Mouse (Mus musculus) layer of hippocampus, adult 9-10 months (tissue): ENCODE measurements around the gene Tcf15.

Source experiments
- DNase-seq: peaks from one replicate; pipeline ENCODE4 v3.0.0; 2022; ENCODE audit warnings: low spot score

Tcf15 gene

DNA sequence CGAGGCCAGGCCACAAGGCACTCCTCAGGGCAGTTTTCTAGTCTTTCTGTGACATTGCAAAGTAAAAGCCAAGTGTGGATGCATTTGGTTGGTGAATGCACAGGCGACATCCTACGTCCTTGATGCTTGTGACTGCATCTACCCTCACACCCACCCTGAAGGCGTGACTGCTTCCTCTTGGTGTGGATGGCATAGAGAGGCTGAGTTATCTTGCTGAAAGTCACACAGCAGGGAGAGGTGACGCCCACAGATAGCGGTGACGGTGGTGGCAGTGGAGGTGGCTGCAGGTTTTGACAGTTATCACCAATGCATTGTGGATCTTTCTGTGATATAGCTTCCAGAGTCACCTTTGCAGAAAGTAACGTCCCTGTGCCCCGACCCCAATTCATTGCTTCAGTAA is 20.5 kb upstream of the Tcf15 start:
- DNase-seq: no peak

DNA sequence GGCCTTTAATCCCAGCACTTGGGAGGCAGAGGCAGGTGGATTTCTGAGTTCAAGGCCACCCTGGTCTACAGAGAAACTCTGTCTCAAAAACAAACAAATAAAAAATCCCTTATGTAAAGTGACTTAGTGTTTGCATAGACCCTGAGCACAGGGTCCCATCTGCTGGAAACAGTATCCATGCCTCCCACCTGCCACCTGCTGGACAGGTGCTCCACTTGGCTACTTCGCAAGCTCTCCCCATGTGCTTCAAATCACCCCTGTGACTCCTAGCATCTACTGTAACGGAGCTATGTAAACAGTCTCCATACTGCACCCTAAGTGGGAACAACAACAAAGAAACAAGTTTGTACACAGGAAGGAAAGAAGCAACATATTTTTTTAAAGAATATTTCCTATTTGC is 14.8 kb upstream of the Tcf15 start:
- DNase-seq: no peak

GRCm38 (mm10) chr2:152129778-152130177 is 13.6 kb upstream of the Tcf15 start:
- no peak for DNase-seq

- no peak for DNase-seq
Observed at GRCm38 (mm10) chr2:152132016-152132415, 11.3 kb upstream of the Tcf15 start.

DNA sequence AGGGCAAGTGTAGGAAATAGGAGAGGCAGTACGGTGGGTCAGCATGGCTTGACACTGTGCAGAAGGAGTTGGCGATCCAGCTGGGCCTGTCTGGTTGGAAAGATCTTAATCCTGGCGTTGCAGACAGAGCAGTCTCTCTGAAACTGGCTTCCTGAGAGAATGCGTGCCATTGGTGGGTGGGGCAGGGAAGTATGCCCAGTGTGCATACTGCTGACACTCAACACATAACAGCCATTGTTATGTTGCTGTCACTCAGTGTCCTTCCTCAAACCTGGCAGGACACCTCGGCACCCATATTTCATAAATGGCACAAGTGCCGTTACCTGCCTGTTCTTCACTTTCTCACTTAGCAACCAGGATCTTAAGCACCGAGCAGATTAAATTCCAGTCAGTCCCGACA is 10.7 kb upstream of the Tcf15 start:
- DNase-seq: no peak

DNA sequence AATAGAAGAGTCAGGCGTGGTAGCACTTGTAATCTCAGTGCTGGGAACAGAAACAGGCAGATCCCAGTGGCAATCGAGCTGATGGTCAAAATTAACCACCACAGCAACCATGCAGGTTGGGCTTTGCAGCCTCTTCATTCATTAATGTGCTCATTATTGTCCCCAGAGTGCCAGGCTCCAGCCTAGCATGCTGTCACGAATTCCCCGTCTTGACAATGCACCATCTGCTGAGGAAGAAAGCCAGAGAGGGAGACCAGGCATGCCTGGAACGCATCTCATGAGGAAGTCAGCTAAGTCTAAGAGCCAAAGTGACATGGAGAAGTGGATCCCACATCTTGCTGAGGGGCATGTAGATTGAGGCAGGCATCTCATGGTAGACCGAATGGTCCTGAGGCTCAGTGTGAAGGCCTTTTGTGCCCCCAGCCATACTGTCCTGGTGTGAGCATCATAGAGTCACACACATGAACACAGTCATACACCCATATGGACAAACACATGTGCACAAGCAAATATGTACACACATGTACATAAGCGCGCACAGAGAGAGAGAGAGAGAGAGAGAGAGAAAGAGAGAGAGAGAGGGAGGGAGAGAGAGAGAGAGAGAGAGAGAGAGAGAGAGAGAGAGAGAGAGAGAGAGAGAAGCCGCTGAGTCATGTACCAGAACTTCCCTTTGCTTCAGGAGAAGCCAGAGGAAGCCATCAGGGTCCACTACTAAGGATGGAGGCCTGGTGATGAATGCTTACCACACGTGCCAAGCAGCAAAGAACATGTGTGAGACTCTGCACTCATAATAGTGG is 4.0 kb upstream of the Tcf15 start:
- peak; percentile 18 for DNase-seq

- no peak for DNase-seq
Observed at GRCm38 (mm10) chr2:152140941-152141340, 2.4 kb upstream of the Tcf15 start.

DNA sequence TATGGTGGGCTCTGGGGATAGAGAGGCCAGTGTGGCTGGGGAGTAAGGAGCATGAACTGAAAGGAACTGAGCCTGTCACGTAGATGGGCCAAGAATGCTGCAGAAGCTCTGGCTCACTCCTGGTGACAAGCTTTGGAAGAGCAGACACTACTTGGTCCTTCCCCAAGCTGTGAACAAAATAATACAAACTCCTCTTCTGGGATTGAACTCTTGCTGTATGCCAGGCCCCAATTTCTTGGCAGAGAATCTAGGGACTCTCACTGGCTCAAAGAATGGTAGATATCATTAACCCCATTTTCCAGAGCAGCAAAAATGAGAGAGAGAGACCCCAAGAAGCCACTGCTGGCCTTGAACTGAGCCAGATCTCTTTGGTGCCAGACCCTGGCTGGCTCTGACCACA is 1.9 kb upstream of the Tcf15 start:
- no peak for DNase-seq

DNA sequence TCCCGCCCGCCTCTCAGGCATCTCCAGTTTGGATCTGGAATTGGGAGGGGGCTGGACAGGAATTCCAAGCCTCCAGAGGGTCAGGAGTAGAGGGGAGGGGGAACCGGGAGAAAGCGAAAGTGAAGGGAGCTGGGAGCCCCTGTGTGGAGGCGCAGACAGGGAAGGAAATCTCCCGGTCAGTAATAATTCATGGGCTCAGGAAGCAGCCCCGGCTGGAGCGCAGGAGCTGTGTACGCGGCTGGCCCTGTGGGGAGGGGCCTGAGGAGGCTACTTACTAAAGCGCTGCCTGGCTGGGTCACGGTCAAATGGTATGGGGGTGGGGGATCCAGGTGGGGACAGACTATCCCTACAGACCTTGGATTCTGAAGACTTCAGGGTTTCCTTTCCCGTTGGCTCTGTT is 1.3 kb upstream of the Tcf15 start:
- DNase-seq: no peak

- no peak for DNase-seq
Observed at GRCm38 (mm10) chr2:152142571-152142970, 790 bp upstream of the Tcf15 start.

GRCm38 (mm10) chr2:152144158-152144450 is 743 bp downstream of the Tcf15 start:
- no peak for DNase-seq

- DNase-seq: no peak
Observed at GRCm38 (mm10) chr2:152144501-152144900, 1.1 kb downstream of the Tcf15 start.

- no peak for DNase-seq
Observed at GRCm38 (mm10) chr2:152145711-152146110, 2.4 kb downstream of the Tcf15 start.

GRCm38 (mm10) chr2:152147079-152147478 is 3.7 kb downstream of the Tcf15 start:
- no peak for DNase-seq

GRCm38 (mm10) chr2:152148675-152149074 is 5.3 kb downstream of the Tcf15 start:
- no peak for DNase-seq

- DNase-seq: no peak
Observed at GRCm38 (mm10) chr2:152149891-152150290, 6.5 kb downstream of the Tcf15 start.

DNA sequence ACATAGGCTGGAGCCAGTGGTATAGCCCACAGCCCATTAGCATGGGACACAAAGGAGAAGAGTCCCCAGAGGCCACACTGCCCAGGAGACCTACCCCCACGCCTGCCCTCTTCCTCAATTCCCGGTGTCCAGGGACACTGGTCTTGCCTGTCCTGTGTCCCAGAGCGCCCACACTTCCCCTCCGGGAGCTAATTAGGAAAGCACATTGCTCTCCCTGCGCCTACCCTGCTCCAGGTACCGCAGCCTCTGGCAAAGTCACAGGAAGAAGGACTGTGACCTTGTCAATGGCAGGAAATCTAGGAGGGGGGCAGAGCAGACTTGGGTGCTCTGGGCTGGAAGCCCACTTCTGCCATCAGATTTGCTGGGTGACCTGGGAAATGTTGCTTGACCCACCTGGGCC is 7.0 kb downstream of the Tcf15 start:
- DNase-seq: no peak

- no peak for DNase-seq
Observed at GRCm38 (mm10) chr2:152153361-152153760, 10.0 kb downstream of the Tcf15 start.

DNA sequence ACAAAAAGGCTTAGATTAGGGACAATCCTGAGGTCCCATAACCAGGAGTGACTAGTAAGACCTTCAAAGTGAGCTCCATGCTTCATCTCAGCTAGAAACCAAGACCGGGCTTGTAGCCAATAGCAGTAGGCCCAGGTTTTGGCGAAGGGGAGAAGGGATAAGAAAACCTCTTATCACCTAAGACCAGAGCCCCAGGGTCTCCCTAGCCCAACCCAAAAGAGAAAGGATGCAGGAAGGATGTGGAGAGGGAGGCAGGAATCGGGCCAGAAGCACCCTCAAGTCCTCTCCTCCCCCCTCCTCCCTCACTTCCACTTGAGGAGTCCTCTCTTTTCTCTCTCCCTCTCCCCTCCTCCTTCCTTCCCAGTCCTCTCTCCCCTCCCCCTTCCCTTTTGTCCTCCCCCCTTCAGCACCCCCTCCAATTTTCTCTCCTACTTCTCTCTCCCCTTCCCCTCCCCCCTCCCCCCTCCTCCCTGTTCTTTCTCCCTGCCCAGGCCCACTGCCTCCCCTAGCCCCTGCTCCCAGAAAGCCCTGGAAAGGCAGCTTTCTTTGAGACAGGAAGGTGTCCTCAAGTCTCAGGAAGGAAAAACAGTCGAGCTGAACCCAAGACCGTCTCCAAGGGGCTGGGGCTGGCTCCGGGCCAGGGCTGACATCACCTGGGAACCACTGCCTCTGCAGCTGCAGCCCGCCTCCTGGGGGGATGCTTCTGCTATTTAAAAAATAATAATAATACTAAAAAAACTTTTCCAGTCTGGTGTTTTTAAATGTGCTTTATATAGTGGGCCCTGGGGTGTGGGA is 12.2 kb downstream of the Tcf15 start:
- no peak for DNase-seq

GRCm38 (mm10) chr2:152156471-152156870 is 13.1 kb downstream of the Tcf15 start:
- no peak for DNase-seq

GRCm38 (mm10) chr2:152159487-152159886 is 16.1 kb downstream of the Tcf15 start:
- no peak for DNase-seq

- DNase-seq: no peak
Observed at GRCm38 (mm10) chr2:152166257-152166656, 22.9 kb downstream of the Tcf15 start.

DNA sequence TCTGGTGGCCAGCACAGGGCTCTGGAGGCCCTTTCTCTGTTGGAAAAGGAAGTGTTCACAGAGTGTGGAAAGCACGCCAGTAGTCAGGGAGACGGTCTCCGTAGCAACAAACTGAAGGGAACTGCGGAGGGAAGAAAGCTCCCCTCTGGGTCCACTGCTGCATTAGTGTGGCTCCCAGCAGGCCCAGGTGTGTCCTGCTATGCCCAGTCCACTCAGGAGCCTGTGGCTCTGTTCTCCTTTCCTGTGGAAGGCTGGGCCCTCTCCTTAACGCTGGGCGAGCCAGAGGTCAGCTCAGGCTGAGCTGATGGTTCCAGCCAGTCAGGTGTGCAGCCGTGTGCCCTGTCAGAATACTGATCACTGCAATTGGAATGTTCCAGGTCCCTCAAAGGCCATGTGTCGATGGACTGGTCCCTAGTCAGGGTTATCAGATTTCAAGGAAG is 24.5 kb downstream of the Tcf15 start:
- peak; percentile 37 for DNase-seq

DNA sequence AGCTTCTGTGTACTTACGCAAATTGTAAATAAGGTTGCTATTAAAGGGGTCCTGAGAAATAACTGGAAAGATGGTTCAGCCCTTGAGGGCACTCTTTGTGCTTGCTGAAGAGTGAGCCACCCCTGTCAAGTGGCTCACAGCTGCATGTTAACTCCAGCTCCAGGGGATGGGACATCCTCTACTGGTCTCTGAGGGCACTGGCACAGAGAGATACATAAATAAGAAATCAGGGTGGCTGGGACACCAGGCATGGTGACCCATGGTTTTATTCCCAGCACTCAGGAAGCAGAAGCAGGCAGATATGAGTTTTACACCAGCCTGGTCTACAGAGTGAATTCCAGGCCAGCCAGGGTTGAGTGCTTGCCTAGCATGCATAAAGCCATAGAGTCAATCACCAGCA is 26.0 kb downstream of the Tcf15 start:
- DNase-seq: no peak
